Mouse (Mus musculus) megakaryocyte, embryonic 14.5 days (primary cell): ENCODE measurements at regions not wholly inside any gene's neighbourhood (a gene's known extent, or its start where the extent isn't known, plus 50 kb on each side); places are given as distances from the start of the nearest gene placed in this dataset.

Experiments used
- FLI1 ChIP-seq: IDR thresholded peaks from 2 replicates; pipeline ENCODE4 v1.6.1; 2012; ENCODE audit warnings: low read length, inconsistent platforms, mixed read lengths
- GATA1 ChIP-seq: IDR thresholded peaks from 3 replicates; pipeline ENCODE4 v1.6.1; 2012; ENCODE audit warnings: mixed read lengths, low read length, inconsistent platforms, borderline replicate concordance

DNA sequence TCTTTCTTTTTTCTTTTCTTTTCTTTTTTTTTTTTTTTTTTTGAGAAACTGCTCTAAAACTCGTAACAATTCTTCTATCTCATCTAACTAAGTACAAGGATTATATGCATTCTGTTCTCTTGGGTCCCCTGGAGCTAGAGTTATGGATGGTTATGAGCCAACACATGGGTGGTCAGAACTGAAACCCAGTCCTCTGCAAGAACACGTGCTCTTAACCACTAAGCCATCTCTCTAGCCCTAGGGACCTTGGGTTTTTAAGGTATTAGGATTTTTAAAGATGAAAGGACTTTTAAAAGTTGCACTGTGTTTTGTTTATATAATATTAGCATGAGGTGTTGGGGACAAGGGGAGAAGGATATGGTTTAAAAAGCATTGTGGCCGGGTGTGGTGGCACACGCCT lies 88.9 kb downstream of the Foxi3 start:
- TF ChIP-seq GATA1 (no peak), FLI1 (no peak)
